Mouse (Mus musculus) CH12.LX (cell line): ENCODE results near the gene Chit1.

Experiments
- CTCF ChIP-seq, 2 experiments: IDR thresholded peaks in 1 of 2; conservative IDR thresholded peaks in 1 of 2; 2 replicates each; pipeline ENCODE4 v1.5.1; 2011 to 2012; ENCODE audit warnings: low read depth in 2 of 2, low read length in 2 of 2, improper control_type of control experiment in 1 of 2, inconsistent platforms in 1 of 2, mild to moderate bottlenecking in 1 of 2, moderate library complexity in 1 of 2
- MAZ ChIP-seq: IDR thresholded peaks from 2 replicates; pipeline ENCODE4 v1.6.1; 2012; ENCODE audit warnings: low read depth, mild to moderate bottlenecking, inconsistent platforms, low read length, improper control_type of control experiment, moderate library complexity

GRCm38 (mm10) chr1:134065241-134065809 lies 45.7 kb upstream of the Chit1 start:
- TF ChIP-seq CTCF (conservative IDR thresholded peaks at IDR 0.05 in 1 of 2, IDR thresholded peaks at IDR 0.05 in 1 of 2; ENCODE audit: low read depth in 2 of 2, low read length in 2 of 2): no peak
- no peak for TF ChIP-seq MAZ
